ENCODE assay signal across 15 mouse cellular contexts in genomic region chr12:84388774-84389400, GRCm38 (mm10). TPM values are rescaled to one million over a fixed set of nuclear protein-coding genes. Genes with fewer than 3 reads are reported as not detected.
DNase-seq lines count a peak whose midpoint lies in the region; ATAC-seq lines count a peak whose summit lies in the region.
"Had no signal": no experiment of that assay in that cellular context is flagged by ENCODE, and none has a peak within 500 bp of the region (broad histone marks: within the 10 kb centered on the region; RNA-seq: fewer than 3 reads in every experiment).

No protein-coding gene starts in this region.

- DNase-seq in kidney, adult 9 months, result peak; percentile 45
- peak; percentile 15 for DNase-seq in thymus, postnatal 14 days
- DNase-seq in thymus, adult 18-20 months, result no peak
- DNase-seq in liver, embryonic 13.5 days, result no peak
- no peak for DNase-seq in forebrain, embryonic 11.5 days (ENCODE audit: low spot score)
- DNase-seq in left cerebral cortex, adult 9 months (ENCODE audit: low spot score in 2 of 2), result no peak
- DNase-seq: adrenal gland, postnatal 36 days; cerebellum, adult 9-11 months had no signal

- no peaks in the 10 kb centered on the region for H3K27me3 ChIP-seq in kidney, embryonic 14.5 days (ENCODE audit: control insufficient read depth, insufficient read depth, low read length)
- no peaks in the 10 kb centered on the region for H3K27me3 ChIP-seq in liver, embryonic 13.5 days
- H3K27me3 ChIP-seq in forebrain, embryonic 11.5 days (ENCODE audit: control insufficient read depth, insufficient read depth, low read length), result no peaks in the 10 kb centered on the region
- H3K27me3 ChIP-seq: embryonic facial prominence, embryonic 15.5 days; hindbrain, embryonic 15.5 days; limb, embryonic 12.5 days; stomach, embryonic 15.5 days had no signal

- H3K4me3 ChIP-seq in kidney, embryonic 14.5 days (ENCODE audit: low read length), result no peak overlapping the region
- no peak overlapping the region for H3K4me3 ChIP-seq in liver, embryonic 13.5 days (replicated peaks)
- no peak overlapping the region for H3K4me3 ChIP-seq in forebrain, embryonic 11.5 days (ENCODE audit: low read depth, low read length)
- H3K4me3 ChIP-seq: embryonic facial prominence, embryonic 15.5 days; hindbrain, embryonic 15.5 days; layer of hippocampus, adult 2 months; limb, embryonic 12.5 days; stomach, embryonic 15.5 days had no signal

- H3K4me1 ChIP-seq in kidney, embryonic 14.5 days (ENCODE audit: control insufficient read depth, insufficient read depth, low read length), result no peaks in the 10 kb centered on the region
- peaks cover 15% of the 10 kb centered on the region for H3K4me1 ChIP-seq in liver, embryonic 13.5 days (replicated peaks)
- H3K4me1 ChIP-seq in forebrain, embryonic 11.5 days (replicated peaks; ENCODE audit: control insufficient read depth, insufficient read depth, low read length), result no peaks in the 10 kb centered on the region
- H3K4me1 ChIP-seq: embryonic facial prominence, embryonic 15.5 days; hindbrain, embryonic 15.5 days; limb, embryonic 12.5 days; stomach, embryonic 15.5 days had no signal

- no peaks in the 10 kb centered on the region for H3K9me3 ChIP-seq in kidney, embryonic 14.5 days (ENCODE audit: control insufficient read depth, low read length)
- no peaks in the 10 kb centered on the region for H3K9me3 ChIP-seq in liver, embryonic 13.5 days (replicated peaks)
- no peaks in the 10 kb centered on the region for H3K9me3 ChIP-seq in forebrain, embryonic 11.5 days (ENCODE audit: control insufficient read depth, low read length)
- H3K9me3 ChIP-seq: embryonic facial prominence, embryonic 15.5 days; hindbrain, embryonic 15.5 days; limb, embryonic 12.5 days; stomach, embryonic 15.5 days had no signal

- H3K9ac ChIP-seq in kidney, embryonic 14.5 days (ENCODE audit: low read depth, low read length), result no peak overlapping the region
- H3K9ac ChIP-seq in liver, embryonic 13.5 days, result no peak overlapping the region
- no peak overlapping the region for H3K9ac ChIP-seq in forebrain, embryonic 11.5 days (ENCODE audit: low read length)
- H3K9ac ChIP-seq: embryonic facial prominence, embryonic 15.5 days; hindbrain, embryonic 15.5 days; limb, embryonic 12.5 days; stomach, embryonic 15.5 days had no signal

- no peaks in the 10 kb centered on the region; the same call in 1 of the 2 replicates for H3K36me3 ChIP-seq in kidney, embryonic 14.5 days (ENCODE audit: control insufficient read depth, insufficient read depth, low read length)
- no peaks in the 10 kb centered on the region for H3K36me3 ChIP-seq in liver, embryonic 13.5 days
- no peaks in the 10 kb centered on the region for H3K36me3 ChIP-seq in forebrain, embryonic 11.5 days (ENCODE audit: control insufficient read depth, insufficient read depth, low read length)
- H3K36me3 ChIP-seq: embryonic facial prominence, embryonic 15.5 days; stomach, embryonic 15.5 days had no signal

- H3K4me2 ChIP-seq in kidney, embryonic 14.5 days (replicated peaks; ENCODE audit: low read depth, low read length), result no peak overlapping the region
- H3K4me2 ChIP-seq in liver, embryonic 13.5 days, result 0 out of 2 replicates have a peak overlapping the region, but pooled peaks have one; percentile 3
- no peak overlapping the region for H3K4me2 ChIP-seq in forebrain, embryonic 11.5 days (ENCODE audit: low read depth, low read length, severe bottlenecking)
- H3K4me2 ChIP-seq: embryonic facial prominence, embryonic 15.5 days; hindbrain, embryonic 15.5 days; limb, embryonic 12.5 days; stomach, embryonic 15.5 days had no signal

- WGBS in kidney, embryonic 14.5 days, result 65% methylated on average over 14 of the region's 14 CpGs
- WGBS in liver, embryonic 13.5 days (ENCODE audit: insufficient replicate concordance), result 27% methylated on average over 14 of the region's 14 CpGs
- 77% methylated on average over 14 of the region's 14 CpGs for WGBS in forebrain, embryonic 11.5 days

- ATAC-seq in kidney, embryonic 14.5 days (ENCODE audit: low FRiP score, low TSS enrichment), result no peak
- ATAC-seq in liver, embryonic 13.5 days (ENCODE audit: low read depth), result 0 out of 2 replicates have a peak, but pooled peaks have one; percentile 45
- ATAC-seq in forebrain, embryonic 11.5 days (replicated peaks; ENCODE audit: low FRiP score), result no peak
- no peak for ATAC-seq in erythroblast, adult 5-6 weeks (replicated peaks; ENCODE audit: low FRiP score, poor library complexity, severe bottlenecking)

- no peak overlapping the region for H3K27ac ChIP-seq in kidney, embryonic 14.5 days (ENCODE audit: low read depth, low read length)
- H3K27ac ChIP-seq in liver, embryonic 13.5 days, result no peak overlapping the region
- no peak overlapping the region for H3K27ac ChIP-seq in forebrain, embryonic 11.5 days (ENCODE audit: low read depth, low read length)
- H3K27ac ChIP-seq: embryonic facial prominence, embryonic 15.5 days; hindbrain, embryonic 15.5 days; layer of hippocampus, adult 2 months; limb, embryonic 12.5 days; stomach, embryonic 15.5 days had no signal

RNA-seq across cellular contexts. Expression of gene Entpd5, which starts 19.9 kb away (rescaled TPM):
- 8.3 and 19.6 TPM in 2 replicates for polyA plus RNA-seq in kidney, embryonic 14.5 days (2014; fragmentation: Nextera tagmentation; extraction: Ambion mirVana)
- 11.5 and 14.1 TPM in 2 replicates for polyA plus RNA-seq in liver, embryonic 13.5 days (2015; fragmentation: Nextera tagmentation; extraction: Ambion mirVana)
- polyA plus RNA-seq in forebrain, embryonic 11.5 days (2014; fragmentation: Nextera tagmentation; extraction: Ambion mirVana), result 11.9 and 12.3 TPM in 2 replicates
- 5.0 and 5.2 TPM in 2 replicates for total RNA-seq in erythroblast, adult 5-6 weeks (2015; ENCODE audit: low replicate concordance)
- total RNA-seq in erythroblast, adult 5-6 weeks (2017; ENCODE audit: low replicate concordance), result 4.9 and 6.3 TPM in 2 replicates

RNA-seq across cellular contexts. Expression of gene Bbof1, which starts 20.0 kb away (rescaled TPM):
- polyA plus RNA-seq in kidney, embryonic 14.5 days (2014; fragmentation: Nextera tagmentation; extraction: Ambion mirVana), result 1.1 and 1.9 TPM in 2 replicates
- 0.24 and 0.75 TPM in 2 replicates for polyA plus RNA-seq in liver, embryonic 13.5 days (2015; fragmentation: Nextera tagmentation; extraction: Ambion mirVana)
- 1.5 and 2.1 TPM in 2 replicates for polyA plus RNA-seq in forebrain, embryonic 11.5 days (2014; fragmentation: Nextera tagmentation; extraction: Ambion mirVana)
- total RNA-seq in erythroblast, adult 5-6 weeks (2015; ENCODE audit: low replicate concordance), result not detected in 2 replicates
- 0.26 and 0.84 TPM in 2 replicates for total RNA-seq in erythroblast, adult 5-6 weeks (2017; ENCODE audit: low replicate concordance)

RNA-seq across cellular contexts. Expression of gene Fam161b, which starts 27.3 kb away (rescaled TPM):
- 2.9 and 3.7 TPM in 2 replicates for polyA plus RNA-seq in kidney, embryonic 14.5 days (2014; fragmentation: Nextera tagmentation; extraction: Ambion mirVana)
- polyA plus RNA-seq in liver, embryonic 13.5 days (2015; fragmentation: Nextera tagmentation; extraction: Ambion mirVana), result 1.4 and 1.5 TPM in 2 replicates
- 8.0 and 8.3 TPM in 2 replicates for polyA plus RNA-seq in forebrain, embryonic 11.5 days (2014; fragmentation: Nextera tagmentation; extraction: Ambion mirVana)
- not detected in 2 replicates for total RNA-seq in erythroblast, adult 5-6 weeks (2015; ENCODE audit: low replicate concordance)
- total RNA-seq in erythroblast, adult 5-6 weeks (2017; ENCODE audit: low replicate concordance), result 0.14 and 0.43 TPM in 2 replicates

RNA-seq across cellular contexts. Expression of gene Coq6, which starts 27.4 kb away (rescaled TPM):
- polyA plus RNA-seq in kidney, embryonic 14.5 days (2014; fragmentation: Nextera tagmentation; extraction: Ambion mirVana), result 51.4 and 54.7 TPM in 2 replicates
- polyA plus RNA-seq in liver, embryonic 13.5 days (2015; fragmentation: Nextera tagmentation; extraction: Ambion mirVana), result 29.4 and 29.6 TPM in 2 replicates
- 40.3 and 46.2 TPM in 2 replicates for polyA plus RNA-seq in forebrain, embryonic 11.5 days (2014; fragmentation: Nextera tagmentation; extraction: Ambion mirVana)
- 2.7 TPM in 1 of 2 replicates, not detected in the other for total RNA-seq in erythroblast, adult 5-6 weeks (2015; ENCODE audit: low replicate concordance)
- total RNA-seq in erythroblast, adult 5-6 weeks (2017; ENCODE audit: low replicate concordance), result 0.70 TPM in 1 of 2 replicates, not detected in the other

RNA-seq across cellular contexts. Expression of gene Rnf113a2, which starts 28.1 kb away (rescaled TPM):
- 22.1 and 27.2 TPM in 2 replicates for polyA plus RNA-seq in kidney, embryonic 14.5 days (2014; fragmentation: Nextera tagmentation; extraction: Ambion mirVana)
- 15.8 and 20.2 TPM in 2 replicates for polyA plus RNA-seq in liver, embryonic 13.5 days (2015; fragmentation: Nextera tagmentation; extraction: Ambion mirVana)
- polyA plus RNA-seq in forebrain, embryonic 11.5 days (2014; fragmentation: Nextera tagmentation; extraction: Ambion mirVana), result 23.9 and 29.2 TPM in 2 replicates
- 8.5 and 17.3 TPM in 2 replicates for total RNA-seq in erythroblast, adult 5-6 weeks (2015; ENCODE audit: low replicate concordance)
- 7.1 and 17.7 TPM in 2 replicates for total RNA-seq in erythroblast, adult 5-6 weeks (2017; ENCODE audit: low replicate concordance)

Comparison
In these comparisons a context has a peak if more than half of its experiments do, and no peak if none do; other contexts are left out.
1. DNase-seq: peak in kidney, adult 9 months (single experiment) and thymus, postnatal 14 days (single experiment); none in thymus, adult 18-20 months (0 of 2), liver, embryonic 13.5 days (single experiment), forebrain, embryonic 11.5 days (single experiment) and left cerebral cortex, adult 9 months (0 of 2).